Mouse (Mus musculus) C2C12 (cell line): Measurements from ENCODE around the gene Rhebl1. TPM values are rescaled to one million over a fixed set of nuclear protein-coding genes. Genes with fewer than 3 reads are reported as not detected.

Experiments used
- H3K27me3 ChIP-seq: one replicate; pipeline ENCODE4 v1.6.1; 2011; ENCODE audit not compliant: control insufficient read depth, insufficient read depth, insufficient read length
- H3K36me3 ChIP-seq: one replicate; pipeline ENCODE4 v1.6.1; 2011; ENCODE audit not compliant: control insufficient read depth, insufficient read depth
- H3K4me3 ChIP-seq: one replicate; pipeline ENCODE4 v1.5.1; 2011; ENCODE audit warnings: mild to moderate bottlenecking, control low read depth; ENCODE audit not compliant: poor library complexity, insufficient read depth, severe bottlenecking
- H3K79me2 ChIP-seq: one replicate; pipeline ENCODE4 v1.6.1; 2011; ENCODE audit not compliant: control insufficient read depth, insufficient read depth
- H3K79me3 ChIP-seq: one replicate; pipeline ENCODE4 v1.6.1; 2011; ENCODE audit warnings: low read depth, control low read depth
- H3ac ChIP-seq: one replicate; pipeline ENCODE3; 2011; ENCODE audit warnings: low read depth; ENCODE audit not compliant: control insufficient read depth, insufficient read length
- CEBPB ChIP-seq: IDR thresholded peaks from one replicate; pipeline ENCODE4 v1.6.1; 2011; ENCODE audit warnings: low read depth, mild to moderate bottlenecking, control low read depth, moderate library complexity
- CTCF ChIP-seq: IDR thresholded peaks from one replicate; pipeline ENCODE4 v1.5.1; 2011; ENCODE audit not compliant: control insufficient read depth, insufficient read depth, insufficient read length
- FOSL1 ChIP-seq: IDR thresholded peaks from one replicate; pipeline ENCODE4 v1.8.0; 2011; ENCODE audit warnings: mild to moderate bottlenecking, low read length; ENCODE audit not compliant: poor library complexity, insufficient read depth, severe bottlenecking
- MAX ChIP-seq: IDR thresholded peaks from one replicate; pipeline ENCODE4 v1.6.1; 2011; ENCODE audit warnings: mild to moderate bottlenecking, control low read depth
- MYOD1 ChIP-seq: IDR thresholded peaks from one replicate; pipeline ENCODE4 v1.6.1; 2011; ENCODE audit warnings: low read depth; ENCODE audit not compliant: control insufficient read depth, insufficient read length
- MYOG ChIP-seq: IDR thresholded peaks from one replicate; pipeline ENCODE4 v1.6.1; 2011; ENCODE audit not compliant: control insufficient read depth, insufficient read length; ENCODE audit errors: extremely low read depth
- USF1 ChIP-seq: IDR thresholded peaks from one replicate; pipeline ENCODE4 v1.6.1; 2011; ENCODE audit warnings: low read depth, mild to moderate bottlenecking, control low read depth, moderate library complexity
- polyA plus RNA-seq: library from polyadenylated mRNA; unstranded; fragments of >200 nt; fragmentation: generic; extraction: Trizol; gene quantifications from one replicate; pipeline ENCODE4 v1.2.1, GENCODE M21; 2012; ENCODE audit warnings: missing spikeins

The Rhebl1 gene
- polyA plus RNA-seq, 1 experiment: 9.7 TPM

GRCm38 (mm10) chr15:98891907-98892606, 2.3 kb downstream of the Rhebl1 start:
- no peak overlapping the region for H3ac ChIP-seq
- H3K4me3 ChIP-seq: no peak overlapping the region
- no peak for TF ChIP-seq USF1
- peak; percentile 68 for TF ChIP-seq CTCF
- peak; percentile 96 for TF ChIP-seq MAX
- no peaks in the 10 kb centered on the region for H3K36me3 ChIP-seq
- no peaks in the 10 kb centered on the region for H3K79me2 ChIP-seq
- H3K79me3 ChIP-seq: no peaks in the 10 kb centered on the region
- peaks cover 4% of the 10 kb centered on the region for H3K27me3 ChIP-seq

- no peak overlapping the region for H3ac ChIP-seq
- H3K79me3 ChIP-seq: no peaks in the 10 kb centered on the region
- no peaks in the 10 kb centered on the region for H3K36me3 ChIP-seq
- H3K27me3 ChIP-seq: peaks cover 4% of the 10 kb centered on the region
- TF ChIP-seq MAX (no peak), MYOG (no peak), MYOD1 (no peak), CEBPB (no peak), FOSL1 (no peak), USF1 (no peak), CTCF (no peak)
- no peaks in the 10 kb centered on the region for H3K79me2 ChIP-seq
- no peak overlapping the region for H3K4me3 ChIP-seq
Observed at GRCm38 (mm10) chr15:98891198-98891742, 3.1 kb downstream of the Rhebl1 start.

- H3K79me2 ChIP-seq: no peaks in the 10 kb centered on the region
- H3K27me3 ChIP-seq: no peaks in the 10 kb centered on the region
- H3K79me3 ChIP-seq: no peaks in the 10 kb centered on the region
- no peak overlapping the region for H3K4me3 ChIP-seq
- H3K36me3 ChIP-seq: no peaks in the 10 kb centered on the region
- no peak for TF ChIP-seq CEBPB
- no peak for TF ChIP-seq MYOD1
- TF ChIP-seq CTCF: no peak
- no peak for TF ChIP-seq MAX
- no peak for TF ChIP-seq USF1
- TF ChIP-seq MYOG: no peak
- no peak for TF ChIP-seq FOSL1
- no peak overlapping the region for H3ac ChIP-seq
Observed at GRCm38 (mm10) chr15:98887526-98887925, 6.8 kb downstream of the Rhebl1 start.

GRCm38 (mm10) chr15:98886667-98887387, 7.5 kb downstream of the Rhebl1 start:
- Histone ChIP-seq H3K79me3 (no peaks in the 10 kb centered on the region), H3K4me3 (no peak overlapping the region), H3K79me2 (no peaks in the 10 kb centered on the region), H3ac (no peak overlapping the region), H3K27me3 (no peaks in the 10 kb centered on the region), H3K36me3 (no peaks in the 10 kb centered on the region)
- TF ChIP-seq USF1: no peak

GRCm38 (mm10) chr15:98884106-98884505, 10.2 kb downstream of the Rhebl1 start:
- H3K4me3 ChIP-seq: no peak overlapping the region
- peaks cover 2% of the 10 kb centered on the region for H3K36me3 ChIP-seq

GRCm38 (mm10) chr15:98883661-98884060, 10.7 kb downstream of the Rhebl1 start:
- Histone ChIP-seq H3K36me3 (peaks cover 7% of the 10 kb centered on the region), H3K79me3 (peaks cover 5% of the 10 kb centered on the region), H3K27me3 (no peaks in the 10 kb centered on the region), H3ac (no peak overlapping the region), H3K79me2 (peaks cover 19% of the 10 kb centered on the region), H3K4me3 (no peak overlapping the region)
- TF ChIP-seq MAX: no peak
- no peak for TF ChIP-seq MYOD1
- TF ChIP-seq FOSL1: no peak
- no peak for TF ChIP-seq CTCF
- no peak for TF ChIP-seq MYOG
- no peak for TF ChIP-seq CEBPB
- TF ChIP-seq USF1: no peak

More at GRCm38 (mm10) chr15:98884106-98884505, 10.2 kb downstream of the Rhebl1 start:
- Histone ChIP-seq H3ac (no peak overlapping the region), H3K27me3 (no peaks in the 10 kb centered on the region), H3K79me2 (peaks cover 15% of the 10 kb centered on the region), H3K79me3 (peaks cover 5% of the 10 kb centered on the region)
- no peak for TF ChIP-seq FOSL1
- no peak for TF ChIP-seq USF1
- no peak for TF ChIP-seq MYOG
- no peak for TF ChIP-seq MYOD1
- TF ChIP-seq MAX: no peak
- TF ChIP-seq CTCF: no peak
